Mouse (Mus musculus) kidney, postnatal 0 days (tissue): ENCODE measurements around the gene Slc5a6. TPM values are rescaled to one million over a fixed set of nuclear protein-coding genes. Genes with fewer than 3 reads are reported as not detected.

ENCODE experiments used
- ATAC-seq: fragments of 200-750 bp; cut with Nextera tagmentation; replicated peaks from 2 replicates; pipeline ENCODE4 v1.8.0; 2017; ENCODE audit warnings: low read depth, moderate number of reproducible peaks, moderate TSS enrichment, moderate library complexity; ENCODE audit not compliant: low FRiP score
- DNase-seq: peaks from one replicate; pipeline ENCODE4 v3.0.0-alpha.2; 2016; ENCODE audit warnings: low spot score
- H3K27ac ChIP-seq: fragments of 300-500 bp; sonication (generic); 2 replicates; pipeline ENCODE4 v1.5.1; 2014; ENCODE audit warnings: mild to moderate bottlenecking
- H3K27me3 ChIP-seq: fragments of 300-500 bp; sonication (generic); 2 replicates; pipeline ENCODE4 v1.6.1; 2014; ENCODE audit warnings: low read length, mixed read lengths; ENCODE audit not compliant: insufficient read depth
- H3K36me3 ChIP-seq: fragments of 300-500 bp; sonication (generic); 2 replicates; pipeline ENCODE4 v1.6.1; 2014; ENCODE audit warnings: low read length, mixed read lengths; ENCODE audit not compliant: insufficient read depth
- H3K4me1 ChIP-seq: fragments of 300-500 bp; sonication (generic); replicated peaks from 2 replicates; pipeline ENCODE4 v1.6.1; 2014; ENCODE audit warnings: antibody characterized with exemption, low read length, mixed read lengths; ENCODE audit not compliant: insufficient read depth
- H3K4me2 ChIP-seq: fragments of 300-500 bp; sonication (generic); 2 replicates; pipeline ENCODE4 v1.6.1; 2014; ENCODE audit warnings: mild to moderate bottlenecking, low read length, moderate library complexity, mixed read lengths
- H3K4me3 ChIP-seq: fragments of 300-500 bp; sonication (generic); replicated peaks from 2 replicates; pipeline ENCODE4 v1.5.1; 2014; ENCODE audit warnings: low read depth, low read length
- H3K9ac ChIP-seq: fragments of 300-500 bp; sonication (generic); 2 replicates; pipeline ENCODE4 v1.6.1; 2014; ENCODE audit warnings: low read depth, low read length
- H3K9me3 ChIP-seq: fragments of 300-500 bp; sonication (generic); replicated peaks from 2 replicates; pipeline ENCODE4 v1.6.1; 2016; ENCODE audit warnings: low read length, inconsistent platforms, mixed read lengths
- CTCF ChIP-seq: IDR thresholded peaks from 2 replicates; pipeline ENCODE4 v1.5.1; 2016; ENCODE audit warnings: antibody characterized with exemption, low read depth, mild to moderate bottlenecking, moderate library complexity
- WGBS: fragments of 180-500 bp; shearing (Covaris S2); extraction: QIAGEN DNeasy Blood & Tissue Kit; methylation state at CpG from one replicate; pipeline ENCODE4 v1.1.7; 2014; 5-methylcytosine and 5-hydroxymethylcytosine counted together
- polyA plus RNA-seq: library from polyadenylated mRNA; unstranded; fragments of >200 nt; fragmentation: Nextera tagmentation; extraction: Ambion mirVana; gene quantifications from 2 replicates; pipeline ENCODE4 v1.2.1, GENCODE M21; 2015

Gene Slc5a6
- 13.4 and 15.1 TPM in 2 replicates for polyA plus RNA-seq

GRCm38 (mm10) chr5:31048763-31049641, at the start of gene Slc5a6:
TSS of gene Slc5a6 (minus strand) at chr5:31048924.
- Histone ChIP-seq H3K9me3 (no peaks in the 10 kb centered on the region), H3K4me2 (peak within 1 kb of the TSS; percentile 75), H3K4me3 (peak within 1 kb of the TSS; percentile 58), H3K27me3 (no peaks in the 10 kb centered on the region), H3K9ac (peak within 1 kb of the TSS; percentile 77), H3K4me1 (peaks cover 2% of the 10 kb centered on the region; the same call in 1 of the 2 replicates), H3K27ac (peak within 1 kb of the TSS; percentile 95), H3K36me3 (no peaks in the 10 kb centered on the region)
- WGBS = under 1% methylated on average over 23 of the region's 23 CpGs
- TF ChIP-seq CTCF = peak; percentile 66
- peak; percentile 59 for ATAC-seq
- peak; percentile 87 for DNase-seq

- TF ChIP-seq CTCF = no peak
- Histone ChIP-seq H3K27me3 (peaks cover 55% of the 10 kb centered on the region), H3K27ac (no peak overlapping the region), H3K9me3 (no peaks in the 10 kb centered on the region), H3K4me2 (peak overlapping the region; percentile 53), H3K9ac (no peak overlapping the region), H3K36me3 (no peaks in the 10 kb centered on the region), H3K4me1 (peaks cover 24% of the 10 kb centered on the region), H3K4me3 (peak overlapping the region; percentile 29; the same call in 1 of the 2 replicates)
- ATAC-seq (no peak), DNase-seq (no peak)
- WGBS = 20% methylated on average over 11 of the region's 11 CpGs
These were observed 47.2 kb upstream of the Slc5a6 start for GRCm38 (mm10) chr5:31095711-31096480.

DNA sequence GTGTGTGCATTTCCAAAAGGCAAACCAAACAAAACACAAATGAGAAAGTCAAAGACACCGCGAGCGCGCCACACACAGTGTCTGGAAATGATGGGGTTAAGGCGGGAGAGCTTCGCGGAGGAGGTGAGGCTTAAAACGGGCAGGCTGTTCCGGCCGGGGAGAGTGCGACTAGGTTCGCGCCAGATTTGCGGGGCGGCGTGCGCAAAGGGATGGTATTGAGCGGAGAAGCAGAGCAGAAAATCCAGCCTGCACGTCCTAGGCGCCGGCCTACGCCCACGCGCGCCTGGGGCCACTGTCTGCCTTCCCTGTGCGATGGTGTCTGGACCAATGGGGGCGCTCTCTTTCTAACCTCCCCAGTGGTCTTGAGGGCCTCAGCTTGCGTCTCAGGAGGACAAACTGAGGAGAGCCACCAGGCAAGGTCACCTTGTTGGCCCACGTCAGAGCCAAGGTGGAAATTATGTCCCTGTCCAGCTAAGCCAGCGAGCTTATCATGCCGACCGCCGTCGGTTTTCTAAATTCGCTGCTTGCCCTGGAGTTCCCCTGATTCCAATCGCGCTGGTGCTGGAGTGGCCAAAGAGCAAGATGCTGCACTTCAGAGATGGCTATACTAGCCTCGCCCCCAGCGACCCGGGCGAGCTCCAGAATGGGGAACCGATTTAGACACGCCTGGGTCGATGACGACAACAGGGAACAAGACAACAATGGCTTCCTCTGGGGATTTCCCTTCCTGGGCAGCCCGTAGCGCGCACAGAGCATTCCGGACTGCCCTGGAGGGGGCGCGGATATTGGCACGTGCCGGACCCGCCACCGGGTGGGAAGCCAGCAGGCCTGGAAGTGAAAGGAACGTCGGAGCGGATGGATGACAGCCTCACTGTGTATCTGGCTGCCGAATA, 46.3 kb upstream of the Slc5a6 start:
- peak; percentile 17; the same call in 1 of the 2 replicates for TF ChIP-seq CTCF
- no peak overlapping the region for H3K9ac ChIP-seq
- ATAC-seq (no peak), DNase-seq (peak; percentile 46)
- no peaks in the 10 kb centered on the region for H3K9me3 ChIP-seq
- no peak overlapping the region for H3K27ac ChIP-seq
- H3K36me3 ChIP-seq = no peaks in the 10 kb centered on the region
- under 1% methylated on average over 59 of the region's 59 CpGs for WGBS
- peak overlapping the region; percentile 53 for H3K4me2 ChIP-seq
- H3K4me1 ChIP-seq = peaks cover 24% of the 10 kb centered on the region
- peaks cover 63% of the 10 kb centered on the region for H3K27me3 ChIP-seq
- peak overlapping the region; percentile 29 for H3K4me3 ChIP-seq

GRCm38 (mm10) chr5:31094100-31094798, 45.5 kb upstream of the Slc5a6 start:
- TF ChIP-seq CTCF = no peak
- no peak overlapping the region for H3K9ac ChIP-seq
- H3K4me2 ChIP-seq = peak overlapping the region; percentile 53
- DNase-seq = no peak
- H3K36me3 ChIP-seq = no peaks in the 10 kb centered on the region
- no peak overlapping the region for H3K27ac ChIP-seq
- peak overlapping the region; percentile 29 for H3K4me3 ChIP-seq
- peaks cover 24% of the 10 kb centered on the region for H3K4me1 ChIP-seq
- H3K9me3 ChIP-seq = no peaks in the 10 kb centered on the region
- no peak for ATAC-seq
- under 1% methylated on average over 29 of the region's 29 CpGs for WGBS
- peaks cover 71% of the 10 kb centered on the region for H3K27me3 ChIP-seq
